Mouse (Mus musculus) adrenal gland, postnatal 25 days (tissue): Measurements from ENCODE around the gene Zfp524. TPM values are rescaled to one million over a fixed set of nuclear protein-coding genes. Genes with fewer than 3 reads are reported as not detected.
"Not testable (repeated sequence)": the region's sequence is repeated elsewhere in the genome, so short reads cannot be mapped to it uniquely, and the experiment has no call there.

Experiments
- DNase-seq: peaks from one replicate; pipeline ENCODE4 v3.0.0; 2021; ENCODE audit warnings: mixed read lengths
- long read RNA-seq: library from polyadenylated mRNA; stranded (forward); transcript quantifications from one replicate; pipeline ENCODE4 v2.0.0, GENCODE M21; 2021
- total RNA-seq: library from RNA; stranded (reverse); gene quantifications from 2 replicates; pipeline ENCODE4 v1.2.3, GENCODE M21; 2021

The Zfp524 gene
- 15.3 and 17.6 TPM in 2 replicates for total RNA-seq
- long read RNA-seq, transcript Zfp524-201 (2 exons, 1,142 nt) = major isoform, 9 of 9 reads
- long read RNA-seq, partial matches to known transcripts = 0 of 9 reads
- long read RNA-seq, other reads (novel, unspliced or antisense) = 0 of 9 reads

DNA sequence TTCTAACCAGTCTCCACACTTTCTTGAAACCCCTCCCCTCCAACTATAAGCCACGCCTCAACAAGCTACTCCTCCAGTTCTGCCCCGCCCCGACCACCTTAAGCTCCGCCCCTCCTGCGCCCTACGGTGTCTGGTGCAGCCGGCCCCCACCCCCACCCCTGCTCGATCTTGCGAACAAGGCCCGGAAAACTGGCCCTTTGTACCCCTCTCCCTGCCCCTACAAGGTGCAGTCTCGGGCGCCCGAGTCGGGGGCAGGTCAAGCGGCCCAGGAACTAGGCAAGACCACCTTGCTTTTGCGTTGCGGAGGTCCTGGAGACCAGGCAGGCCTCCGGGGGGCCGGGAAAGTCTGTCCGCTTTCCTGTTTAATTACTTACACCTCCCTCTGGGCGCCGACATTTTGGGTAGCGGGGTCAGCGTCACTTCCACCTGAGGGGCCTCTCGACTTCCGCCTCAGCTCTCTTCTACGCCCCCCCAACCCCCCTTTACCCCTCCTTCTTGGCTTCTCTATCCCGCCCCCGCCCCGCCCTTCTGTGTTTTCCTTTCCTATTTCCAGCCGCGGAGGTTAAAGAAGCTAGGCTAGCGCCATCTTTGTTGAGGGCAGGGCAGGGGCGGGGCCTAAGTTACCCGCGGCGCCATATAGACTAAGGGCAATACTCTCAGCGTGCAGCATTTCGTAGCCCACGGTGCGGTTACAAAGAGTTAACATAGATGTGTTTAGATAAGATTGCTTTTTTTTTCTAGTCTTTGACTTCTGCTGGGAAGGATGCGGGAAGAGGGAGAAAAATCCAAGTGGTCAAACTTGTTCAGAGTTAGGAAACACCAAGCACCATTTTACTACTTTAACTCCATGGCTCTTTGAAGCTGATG is at the start of gene Zfp524, which contains the start of gene Fiz1:
Zfp524 (plus strand) TSS at position 165 of the 867 bp plus-strand sequence.
Fiz1 (minus strand) TSS at position 447 of the 867 bp plus-strand sequence.
- peak; percentile 95 for DNase-seq

DNA sequence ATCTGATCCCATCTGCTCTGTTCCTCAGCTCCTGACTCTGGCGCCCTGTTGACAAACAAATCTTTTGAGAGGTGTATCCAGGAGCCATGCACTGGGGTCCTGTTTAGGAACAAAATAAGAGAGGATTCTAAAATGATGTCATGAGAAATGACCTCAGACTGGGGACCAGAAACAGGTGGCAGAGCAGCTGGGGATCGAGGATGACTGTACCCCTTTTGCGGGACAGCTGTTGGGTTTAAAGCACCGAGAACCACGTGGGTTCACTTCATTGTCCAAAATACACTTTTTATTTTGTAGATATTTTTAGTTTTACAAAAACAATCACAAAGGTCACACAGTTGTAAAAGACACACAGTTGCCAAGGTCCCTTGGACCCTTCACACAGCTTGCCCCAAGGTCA is 49.2 kb upstream of the Zfp524 start:
- no peak for DNase-seq

GRCm38 (mm10) chr7:4971068-4971467 is 43.1 kb upstream of the Zfp524 start, which contains the start of gene Sbk3:
Gene Sbk3, minus strand, starts transcription at chr7:4971168.
- DNase-seq = no peak

GRCm38 (mm10) chr7:4971710-4972109 is 42.5 kb upstream of the Zfp524 start:
- DNase-seq = no peak

DNA sequence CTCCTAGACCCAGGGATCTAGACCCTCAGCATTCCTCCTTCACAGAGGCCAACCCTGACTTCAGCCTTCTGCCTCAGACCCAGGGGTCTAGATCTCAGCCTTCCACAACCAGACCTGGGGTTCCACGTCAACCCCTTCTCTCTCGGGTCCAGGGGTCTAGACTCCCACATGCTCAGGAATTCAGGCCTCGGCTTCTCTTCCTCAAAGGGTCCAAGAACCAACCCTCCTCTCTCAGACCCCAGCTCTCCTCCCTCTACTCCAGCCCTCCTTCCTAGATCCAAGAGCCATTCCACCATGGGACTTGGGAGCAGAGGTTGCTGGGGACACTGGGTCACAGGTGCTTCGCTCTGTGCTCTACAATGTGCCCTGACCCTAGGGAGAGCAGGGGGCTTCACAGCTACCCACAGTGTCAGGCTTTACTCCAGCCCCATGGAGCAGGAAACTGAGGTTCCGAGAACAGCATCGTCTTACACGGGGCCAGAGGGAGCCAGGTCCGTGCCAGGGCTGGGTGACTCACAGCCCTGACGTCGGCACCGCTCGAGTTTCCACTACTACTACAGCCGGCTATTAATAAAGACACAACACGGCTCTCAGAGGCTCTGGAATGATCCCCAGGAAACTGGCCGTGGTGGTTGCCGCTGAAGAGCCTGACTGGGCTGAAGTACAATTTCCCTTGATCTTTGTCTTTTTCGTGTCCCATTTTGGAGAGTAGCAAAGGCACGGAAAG is 41.7 kb upstream of the Zfp524 start:
- peak; percentile 75 for DNase-seq

DNA sequence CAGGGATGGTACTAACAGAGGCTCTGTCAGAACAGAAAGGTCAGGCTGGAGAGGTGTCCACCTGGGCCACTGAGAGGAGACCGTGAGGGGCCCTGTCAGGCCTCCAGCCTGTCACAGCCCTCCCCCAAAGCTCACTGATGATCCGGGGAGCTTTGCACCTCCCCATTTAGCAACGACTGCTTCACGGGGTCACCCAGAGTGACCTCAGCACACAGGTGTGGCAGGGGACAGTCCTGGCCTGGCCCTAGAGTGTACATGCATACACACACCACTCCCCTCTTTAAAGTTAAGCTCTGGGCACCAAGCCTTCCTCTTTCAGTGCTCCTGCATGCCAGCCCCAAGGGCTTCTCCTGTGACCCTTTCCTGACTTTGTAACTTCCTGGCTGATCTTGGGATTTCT is 38.8 kb upstream of the Zfp524 start:
- no peak for DNase-seq

DNA sequence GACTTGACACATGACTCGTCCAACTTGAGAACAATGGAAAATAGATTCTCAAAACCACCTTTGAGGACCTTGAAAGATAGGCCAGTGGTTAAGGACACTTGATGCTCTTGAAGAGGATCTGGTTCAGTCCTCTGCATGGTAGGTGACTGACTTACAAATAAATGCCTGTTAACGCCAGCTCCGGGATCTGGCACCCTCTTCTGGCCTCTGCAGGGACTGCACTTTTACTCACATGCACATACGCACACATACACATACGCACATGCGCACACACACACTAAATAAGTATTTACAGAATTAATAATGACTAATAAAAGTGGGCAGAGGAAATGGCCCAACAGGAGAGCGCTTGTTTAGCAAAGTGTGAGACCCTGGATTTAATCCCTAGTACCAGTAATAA is 37.4 kb upstream of the Zfp524 start:
- DNase-seq = no peak

DNA sequence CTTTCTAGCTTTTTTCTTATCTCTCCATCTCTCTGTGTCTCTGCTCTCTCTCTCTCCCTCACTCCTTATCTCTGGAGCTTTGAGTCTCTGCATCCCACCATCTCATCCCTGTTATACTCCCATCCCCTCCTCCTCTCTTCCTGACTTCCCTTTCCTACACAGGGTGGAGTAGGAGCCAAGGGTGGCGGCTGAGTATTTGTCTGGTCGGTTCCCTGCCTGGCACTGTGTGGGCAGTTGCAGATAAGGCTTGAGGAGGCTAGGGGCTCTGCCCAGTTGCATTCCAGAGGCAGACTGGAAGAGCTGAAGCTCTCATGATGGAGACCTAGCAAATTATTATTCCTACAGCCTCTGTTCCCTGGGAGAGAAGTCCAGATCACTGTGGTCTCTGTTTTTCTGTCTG is 26.0 kb upstream of the Zfp524 start:
- no peak for DNase-seq

- no peak for DNase-seq
Observed at GRCm38 (mm10) chr7:4993347-4993998, 20.7 kb upstream of the Zfp524 start.

GRCm38 (mm10) chr7:4993999-4994788 is 20.0 kb upstream of the Zfp524 start:
- no peak for DNase-seq

DNA sequence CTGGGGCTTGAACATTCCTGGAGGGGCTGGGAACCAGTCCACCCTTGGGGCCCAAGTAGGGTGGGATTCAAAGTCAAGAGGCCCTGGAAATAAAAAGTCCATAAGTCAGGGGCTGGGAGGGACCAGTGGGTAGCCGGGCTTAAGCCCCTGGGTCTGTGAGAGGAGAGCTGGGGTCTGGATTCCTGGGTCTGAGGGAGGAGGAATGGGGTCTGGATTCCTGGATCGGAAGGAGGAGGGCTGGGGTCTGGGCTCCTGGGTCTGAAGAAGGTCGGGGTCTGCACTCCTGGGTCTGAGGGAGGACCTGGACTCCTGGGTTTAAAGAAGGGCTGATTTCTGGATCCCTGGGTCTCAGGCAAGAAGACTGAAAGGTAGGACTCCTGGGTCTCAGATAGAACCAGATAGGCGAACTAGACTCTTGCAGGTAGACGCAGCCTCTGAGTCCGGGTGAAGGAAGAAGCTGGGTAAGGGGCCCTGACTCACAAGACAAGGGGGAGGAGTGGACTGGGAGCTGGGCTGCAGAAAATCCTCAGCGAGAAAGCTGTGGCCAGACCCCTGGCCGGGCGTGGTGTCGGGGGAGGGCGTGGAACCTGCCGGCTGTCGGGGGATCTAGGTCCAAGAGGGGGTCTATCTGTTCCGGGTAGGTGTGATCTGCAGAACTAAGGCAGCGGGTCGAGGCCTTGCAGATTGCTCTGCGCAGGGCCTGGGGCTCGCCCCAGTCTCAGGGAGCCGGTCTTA is 18.8 kb upstream of the Zfp524 start:
- DNase-seq = no peak

DNA sequence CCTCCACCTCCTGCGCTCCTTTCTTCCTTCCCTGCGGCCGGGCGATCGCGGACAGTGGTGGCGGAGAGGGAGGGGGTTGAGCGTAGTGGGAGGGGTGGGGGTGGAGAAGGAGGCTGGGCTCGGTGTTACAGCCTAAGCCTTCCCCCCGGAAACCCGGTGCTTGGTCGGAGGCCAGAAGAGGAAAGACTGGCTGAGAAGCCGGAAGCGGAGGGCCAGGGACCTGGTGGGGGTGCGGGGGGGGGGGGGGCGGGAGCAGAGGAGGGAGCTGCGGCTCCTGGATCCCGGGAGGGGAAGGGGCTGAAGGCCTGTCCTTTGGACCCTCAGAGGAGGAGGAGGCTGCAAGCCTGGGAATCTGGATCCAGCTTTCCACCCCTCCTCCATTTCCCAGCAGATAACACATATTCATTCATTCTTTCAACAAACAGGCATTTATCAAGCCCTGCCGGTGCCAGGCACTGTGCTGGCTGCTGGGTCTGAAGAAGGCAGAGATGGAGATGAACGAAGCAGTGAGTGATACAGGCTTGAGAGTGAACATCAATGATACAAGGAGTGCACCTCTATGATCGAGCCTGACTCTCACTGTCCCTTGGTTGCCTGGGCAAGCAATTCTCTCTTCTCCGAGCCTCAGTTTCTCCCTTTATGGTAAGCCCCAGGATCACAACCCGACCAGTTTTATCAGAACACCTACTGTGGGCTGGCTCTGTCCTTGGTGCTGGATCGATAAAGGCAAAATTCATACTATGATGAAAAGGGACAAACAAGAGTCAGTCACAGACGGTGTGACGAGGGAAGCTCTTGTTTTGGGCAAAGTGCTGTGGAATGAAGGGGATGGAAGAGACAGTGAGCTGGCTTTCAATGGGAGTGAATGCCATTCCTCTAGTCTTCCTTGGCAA is 18.0 kb upstream of the Zfp524 start, which contains the start of gene Zfp579:
Zfp579 (minus strand) TSS at position 156 of the 893 bp plus-strand sequence.
- DNase-seq = peak; percentile 95

- no peak for DNase-seq
Observed at GRCm38 (mm10) chr7:4996934-4997333, 17.3 kb upstream of the Zfp524 start.

DNA sequence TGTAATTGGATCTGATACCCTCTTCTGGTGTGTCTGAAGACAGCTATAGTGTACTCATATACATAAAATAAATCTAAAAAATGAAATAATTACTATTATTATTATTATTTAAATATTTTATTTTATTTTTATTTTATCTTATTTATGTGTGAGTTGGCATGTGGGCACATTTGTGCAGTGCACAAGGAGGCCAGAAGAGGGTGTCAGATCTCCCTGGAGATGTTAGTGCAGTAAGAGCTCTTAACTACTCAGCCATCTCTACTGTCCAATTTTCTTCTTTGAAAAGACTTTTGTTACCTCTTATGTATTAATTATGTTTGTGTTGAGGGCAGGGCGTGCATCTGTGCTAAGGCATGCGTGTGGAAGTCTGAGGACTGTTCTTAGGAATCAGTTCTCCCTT is 14.3 kb upstream of the Zfp524 start:
- peak; percentile 33 for DNase-seq

DNA sequence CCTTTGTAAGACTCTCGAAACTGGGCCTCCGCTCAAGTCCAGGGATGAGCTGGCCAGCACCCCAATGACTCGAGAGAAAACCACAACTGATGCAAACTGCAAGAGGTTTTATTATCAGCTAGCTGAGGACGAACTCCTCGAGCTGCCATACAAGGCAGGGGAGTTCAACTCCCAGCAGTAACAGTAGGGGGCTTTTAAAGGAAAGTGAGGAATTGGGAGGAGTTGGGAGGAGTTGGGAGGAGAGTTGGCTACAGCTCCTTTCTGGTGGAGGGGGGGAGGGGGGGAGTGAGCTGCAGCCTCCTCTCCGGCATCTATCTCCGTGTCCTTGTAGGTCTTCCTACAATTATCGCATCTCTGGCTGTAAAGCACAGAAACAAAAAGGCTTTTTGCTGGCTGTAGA is 11.3 kb upstream of the Zfp524 start:
- not testable (repeated sequence) for DNase-seq

DNA sequence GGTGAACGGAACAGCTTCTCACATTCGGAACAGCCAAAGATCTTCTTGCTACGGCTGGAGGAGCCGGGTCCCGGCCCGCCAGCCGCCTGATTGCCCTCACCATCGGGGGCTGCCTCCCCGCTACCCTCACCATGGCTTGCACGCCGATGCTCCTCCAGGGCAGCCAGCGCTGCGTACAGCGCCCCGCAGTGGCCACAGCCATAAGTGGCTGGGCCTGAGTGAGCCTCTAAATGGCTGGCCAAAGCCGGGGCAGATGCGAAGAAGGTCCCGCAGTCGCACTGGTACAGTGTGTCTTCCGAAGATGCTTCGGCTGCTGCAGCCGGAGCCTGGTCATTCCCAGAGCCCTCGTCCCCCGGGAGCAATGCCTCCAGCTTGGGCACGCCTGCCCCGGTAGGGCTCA is 6.0 kb upstream of the Zfp524 start:
- DNase-seq = no peak

- DNase-seq = no peak
Observed at GRCm38 (mm10) chr7:5012681-5013513, 1.3 kb upstream of the Zfp524 start.

DNA sequence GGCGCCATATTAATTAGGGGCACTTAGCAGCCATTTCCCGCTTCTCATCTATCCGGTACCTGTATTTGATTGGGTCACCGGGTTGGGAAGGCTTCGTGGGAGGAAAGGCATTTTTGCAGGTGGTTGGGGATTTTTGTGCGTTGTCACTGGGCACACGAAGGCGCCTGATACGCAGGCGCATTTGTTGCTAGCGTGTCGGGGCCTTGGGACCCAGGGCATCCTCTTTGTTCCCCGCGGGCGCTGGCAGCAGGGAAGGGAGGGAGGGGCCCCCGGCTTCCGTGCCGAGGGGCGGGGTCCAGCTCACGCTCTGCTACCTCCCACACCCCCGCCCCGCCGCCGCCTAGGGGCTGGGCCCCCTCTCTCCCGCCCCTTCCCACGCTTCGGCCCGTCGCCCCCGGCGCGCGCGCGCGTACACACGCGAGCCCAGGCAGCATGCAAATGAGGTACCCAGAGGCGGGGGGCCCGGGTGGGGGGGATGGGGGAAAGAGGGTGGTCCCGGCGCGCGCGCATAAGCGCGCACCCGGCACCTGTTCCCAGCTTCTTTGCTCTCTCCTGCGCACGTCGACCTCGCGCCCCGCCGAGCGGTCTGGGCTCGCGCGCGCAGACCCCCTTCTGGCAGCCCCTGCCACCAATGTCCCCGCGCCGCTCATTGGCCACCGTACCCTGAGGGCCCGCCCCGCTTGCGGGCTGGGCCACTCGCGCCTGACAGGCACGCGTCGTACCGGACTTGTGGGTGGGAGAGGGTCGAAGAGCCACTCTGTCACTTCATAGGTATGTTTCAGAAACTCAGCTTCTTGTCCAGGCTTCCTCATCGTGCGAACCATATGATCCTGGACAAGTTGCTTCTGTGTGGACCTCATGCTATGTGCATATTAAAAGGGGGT is 1.1 kb downstream of the Zfp524 start, which contains the start of gene Gm44973:
Gm44973 (plus strand) TSS at position 379 of the 884 bp plus-strand sequence.
- peak; percentile 97 for DNase-seq
